ENCODE assay signal across 16 mouse cellular contexts in genomic region chr2:9704266-9704665, GRCm38 (mm10).
"Had no signal": no experiment of that assay in that cellular context is flagged by ENCODE, and none has a peak within 500 bp of the region (broad histone marks: within the 10 kb centered on the region; RNA-seq: fewer than 3 reads in every experiment).

No protein-coding gene starts in this region.

- H3K4me3 ChIP-seq: left cerebral cortex, adult 2 months; limb, embryonic 10.5 days; liver, embryonic 15.5 days; lung, embryonic 15.5 days; midbrain, embryonic 10.5 days; myocyte; neural tube, embryonic 15.5 days had no signal

- ATAC-seq: intestine, postnatal 0 days had no signal

- H3K9ac ChIP-seq: liver, embryonic 15.5 days; lung, embryonic 15.5 days; neural tube, embryonic 15.5 days had no signal

- H3K27ac ChIP-seq: kidney, postnatal 0 days; left cerebral cortex, adult 2 months; limb, embryonic 10.5 days; liver, embryonic 15.5 days; lung, embryonic 15.5 days; midbrain, embryonic 10.5 days; neural tube, embryonic 15.5 days had no signal

- H3K4me2 ChIP-seq: liver, embryonic 11.5 days; liver, embryonic 15.5 days; lung, embryonic 15.5 days; neural tube, embryonic 15.5 days had no signal

- H3K9me3 ChIP-seq: limb, embryonic 10.5 days; liver, embryonic 15.5 days; lung, embryonic 15.5 days; midbrain, embryonic 10.5 days; neural tube, embryonic 15.5 days had no signal

- DNase-seq: kidney, adult 8-10 months; lung, postnatal 36 days; midbrain, embryonic 14.5 days; right cerebral cortex, adult 18-20 months; spleen, adult 18-20 months; thymus, postnatal 36 days had no signal

- H3K36me3 ChIP-seq: limb, embryonic 10.5 days; liver, embryonic 15.5 days; lung, embryonic 15.5 days; midbrain, embryonic 10.5 days; neural tube, embryonic 15.5 days had no signal

- H3K4me1 ChIP-seq: limb, embryonic 10.5 days; liver, embryonic 15.5 days; lung, embryonic 15.5 days; midbrain, embryonic 10.5 days; neural tube, embryonic 15.5 days had no signal

- H3K27me3 ChIP-seq: liver, embryonic 15.5 days; lung, embryonic 15.5 days; neural tube, embryonic 15.5 days had no signal
